Mouse (Mus musculus): ENCODE measurements around the gene Terb1. TPM values are rescaled to one million over a fixed set of nuclear protein-coding genes. Genes with fewer than 3 reads are reported as not detected.

Terb1 gene
- total RNA-seq, 2 experiments from 2014 or later = not detected

DNA sequence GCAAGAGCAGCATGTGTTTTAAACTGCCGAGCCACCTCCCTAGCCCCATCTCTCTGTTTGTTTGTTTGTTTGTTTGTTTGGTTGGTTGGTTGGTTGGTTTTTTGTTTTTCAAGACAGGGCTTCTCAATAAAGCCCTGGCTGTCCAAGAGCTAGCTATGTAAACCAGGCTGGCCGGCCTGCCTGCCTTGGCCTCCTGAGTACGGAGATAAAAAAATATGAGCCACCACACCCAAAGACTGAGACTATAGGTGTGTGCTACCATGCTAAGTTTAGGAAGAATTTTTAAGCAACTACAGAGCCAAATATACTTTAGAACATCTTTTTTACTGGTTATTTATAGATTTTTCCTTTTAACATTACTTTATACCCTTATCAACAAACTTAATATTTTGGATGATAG, 57.5 kb downstream of the Terb1 start:
- DNase-seq = no peak

DNA sequence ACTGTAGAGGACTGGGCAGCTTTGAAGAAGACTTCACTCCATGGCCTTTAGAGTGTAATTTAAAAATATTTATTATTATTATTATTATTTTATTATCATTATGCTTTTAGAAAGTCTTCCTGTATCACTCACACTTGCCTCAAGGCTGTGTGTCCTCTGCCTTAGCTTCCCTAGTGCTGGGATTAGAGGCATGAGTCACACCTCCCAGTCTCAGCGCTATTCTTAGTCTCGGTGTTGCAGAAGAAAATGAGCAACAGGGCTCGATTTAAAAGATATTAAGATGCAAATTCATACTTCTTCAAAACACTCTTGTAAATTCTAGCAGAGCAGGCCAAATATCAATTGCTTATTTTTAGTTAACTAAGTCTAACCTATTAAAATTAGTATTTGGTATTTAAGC, 60.9 kb downstream of the Terb1 start:
- DNase-seq = no peak

DNA sequence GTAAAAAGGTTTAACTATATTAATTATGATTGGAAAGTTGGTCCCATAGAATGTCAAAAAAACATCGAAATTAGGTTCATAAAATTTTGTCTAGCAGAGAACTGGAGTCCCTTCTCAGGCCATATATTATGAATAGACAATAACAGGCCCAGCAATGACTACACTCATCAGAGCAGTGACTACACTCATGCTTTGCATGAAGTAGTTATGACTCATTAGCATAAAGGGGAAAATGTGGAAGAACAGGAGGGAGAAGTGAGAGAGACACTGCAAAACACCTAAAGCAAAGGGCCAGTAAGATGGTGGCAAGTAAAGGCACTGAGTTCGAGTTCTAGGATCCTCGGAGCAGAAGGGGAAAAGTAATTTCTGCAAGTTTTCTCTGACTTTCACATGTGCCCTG, 63.7 kb downstream of the Terb1 start:
- no peak for DNase-seq

DNA sequence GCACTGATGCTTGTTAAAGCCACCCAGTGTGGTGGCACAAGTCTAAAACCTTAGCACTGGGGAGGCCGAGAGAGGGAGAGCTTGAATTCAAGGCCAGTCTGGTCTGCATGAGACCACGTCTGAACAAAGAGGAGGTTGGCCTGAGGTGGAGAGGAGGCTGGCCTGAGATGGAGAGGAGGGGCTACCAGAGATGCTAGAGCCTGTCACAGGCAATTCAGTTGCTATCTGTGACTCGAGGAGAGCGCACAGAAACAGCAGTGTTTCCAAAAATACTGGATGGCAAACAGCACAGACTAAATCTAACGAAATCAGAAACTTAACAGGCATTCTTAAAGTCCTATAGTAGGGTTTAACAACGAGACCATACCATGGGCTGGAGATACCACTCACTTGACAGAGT, 64.5 kb downstream of the Terb1 start:
- no peak for DNase-seq

DNA sequence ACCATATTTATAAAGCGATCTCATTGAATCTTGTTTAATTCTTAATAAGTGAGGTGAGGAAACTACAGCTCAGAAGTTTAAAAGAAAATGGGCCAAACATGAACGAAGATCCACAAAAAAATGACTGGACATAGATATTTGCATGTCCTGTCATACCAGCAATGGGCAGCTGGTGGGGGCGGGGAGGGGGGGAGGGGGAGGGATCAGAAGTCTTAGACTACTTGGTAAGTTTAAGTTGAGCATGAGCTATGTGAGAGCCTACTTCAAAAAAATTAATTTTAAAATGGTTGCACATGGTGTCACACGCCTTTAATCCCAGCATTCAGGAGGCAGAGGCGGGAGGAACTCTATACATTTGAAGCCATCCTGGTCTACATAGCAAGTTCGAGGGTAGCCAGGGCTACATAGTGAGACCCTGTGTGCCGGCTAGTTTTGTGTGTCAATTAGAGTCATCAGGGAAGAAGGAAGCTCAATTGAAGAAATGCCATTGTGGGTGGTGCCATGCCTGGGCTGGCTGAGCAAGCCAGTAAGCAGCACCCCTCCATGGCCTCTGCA, 66.5 kb downstream of the Terb1 start:
- DNase-seq = no peak

DNA sequence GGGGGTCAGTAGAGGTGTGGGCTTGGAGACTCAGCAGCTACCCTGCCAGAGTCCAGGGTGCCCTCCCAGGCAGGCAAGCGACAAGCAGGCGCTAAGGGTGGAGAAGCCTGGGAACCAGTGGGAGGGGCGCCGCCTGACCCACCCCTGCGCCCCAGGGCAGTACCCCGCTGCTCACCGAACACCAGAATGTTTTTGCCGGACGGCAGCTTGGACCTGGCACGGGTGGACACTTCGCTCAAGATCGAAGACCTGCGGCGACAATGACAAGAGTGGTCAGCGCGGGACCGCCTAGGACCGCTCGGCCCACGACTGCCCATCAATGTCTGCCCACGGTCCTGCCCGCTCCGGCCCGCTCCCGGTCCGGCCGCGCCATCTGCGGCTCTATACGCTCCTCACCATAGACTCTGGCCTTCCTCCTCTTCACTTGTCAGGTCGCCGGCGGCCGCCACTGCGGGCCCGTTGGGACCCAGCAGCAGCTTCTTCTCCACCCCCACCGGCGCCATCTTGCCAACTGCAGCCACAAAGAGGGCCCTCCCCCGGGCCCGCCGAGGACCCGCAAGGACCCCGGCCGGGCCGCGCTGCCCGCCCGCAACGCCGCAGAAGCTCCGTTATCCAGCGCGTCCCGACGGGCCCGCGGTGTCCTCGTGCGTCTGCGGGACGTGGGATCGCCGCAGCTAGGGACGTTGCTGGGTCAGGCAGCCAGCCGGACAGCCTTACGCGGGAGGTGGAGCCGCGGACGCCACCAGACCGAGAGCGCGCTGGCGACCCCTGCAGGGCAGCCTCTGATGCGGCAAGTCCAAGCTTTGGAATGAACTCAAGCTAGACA, 67.2 kb downstream of the Terb1 start, which contains the start of gene Dync1li2:
TSS of gene Dync1li2 (minus strand) at position 749 of the 826 bp plus-strand sequence.
- peak; percentile 92 to 97 for DNase-seq

DNA sequence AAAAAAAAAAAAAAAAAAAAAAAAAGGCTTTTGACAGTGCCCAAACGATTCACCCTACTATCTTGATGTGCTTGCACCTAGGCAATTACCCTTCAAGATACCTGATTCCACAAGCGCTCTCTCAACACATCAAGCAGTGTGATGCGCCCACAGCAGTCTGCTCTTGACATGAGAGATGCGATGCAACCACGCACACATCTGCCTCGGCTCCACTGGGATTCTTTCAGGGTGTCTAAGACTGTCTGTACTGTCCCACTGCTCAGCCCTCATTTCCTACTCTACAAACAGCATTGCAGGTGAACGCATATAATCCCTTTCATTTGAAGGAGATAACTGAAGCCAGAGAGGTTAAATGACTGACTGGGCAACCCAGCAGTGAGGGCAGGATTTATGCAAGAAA, 68.1 kb downstream of the Terb1 start:
- no peak for DNase-seq

DNA sequence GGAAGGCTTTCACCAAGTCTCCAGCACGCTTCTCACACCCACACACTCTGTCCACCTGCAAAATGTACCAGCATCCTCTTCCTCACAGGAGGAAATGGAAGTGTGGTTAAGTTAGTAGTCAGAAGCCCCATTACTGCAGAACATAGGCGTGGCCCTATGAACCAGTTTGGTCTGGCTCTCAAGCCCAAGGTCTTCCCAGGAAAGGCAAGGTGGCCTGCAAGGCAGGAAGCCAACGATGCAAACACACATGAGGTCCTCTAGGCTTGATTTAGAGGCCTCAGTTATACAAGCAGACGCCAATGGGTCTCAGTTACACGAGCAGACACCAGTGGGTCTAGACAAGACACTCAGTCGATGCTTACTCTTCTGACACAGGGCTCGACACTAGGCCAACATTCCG, 70.2 kb downstream of the Terb1 start:
- DNase-seq = no peak

DNA sequence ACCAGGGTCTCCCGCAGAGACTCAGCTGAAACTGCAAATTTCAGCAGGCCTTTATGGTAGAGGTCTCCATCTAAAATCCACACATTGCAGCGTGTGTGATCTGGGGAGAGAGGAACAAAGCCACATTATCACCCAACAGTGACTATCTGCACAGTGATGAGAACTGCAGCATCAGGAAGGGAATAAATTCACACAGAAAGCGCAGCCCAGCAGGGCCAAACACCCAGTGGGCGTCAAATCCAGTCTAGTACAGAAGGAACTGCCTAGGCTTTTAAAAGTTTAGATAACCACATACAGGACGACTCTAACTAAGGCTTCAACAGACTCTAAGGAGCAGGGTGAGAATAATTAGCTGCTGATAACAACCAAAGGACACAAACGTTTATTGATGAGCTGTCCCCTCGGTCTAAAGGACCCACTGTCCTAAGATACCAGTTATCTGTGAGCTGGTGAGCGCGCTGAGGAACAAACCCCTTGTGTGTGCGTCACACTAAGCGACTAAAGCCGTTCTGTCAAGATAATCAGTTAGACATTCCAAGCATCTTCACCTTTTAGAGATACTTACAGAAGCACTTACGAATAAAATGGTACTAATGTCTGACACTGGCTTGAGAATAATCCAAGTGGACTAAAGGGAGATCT, 72.1 kb downstream of the Terb1 start:
- DNase-seq = no peak

DNA sequence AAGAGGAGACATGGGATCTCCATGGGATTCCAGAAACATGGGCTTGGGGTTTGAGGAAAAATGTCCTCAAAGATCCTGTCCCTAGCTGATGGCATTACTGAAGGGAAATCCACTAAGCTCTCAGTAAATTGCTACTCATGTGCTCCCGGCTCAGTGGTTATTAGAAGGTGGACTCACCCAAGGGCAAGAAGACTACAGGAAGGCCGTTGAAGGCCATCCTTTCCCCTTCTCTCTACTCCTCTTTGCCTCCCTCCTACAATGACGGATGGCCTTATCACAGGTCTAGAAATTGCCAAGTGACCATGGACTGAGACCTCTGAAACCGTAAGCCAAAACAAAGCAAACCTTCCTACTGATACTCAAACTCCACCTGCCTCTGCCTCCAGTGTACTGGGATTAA, 73.1 kb downstream of the Terb1 start:
- DNase-seq = no peak

DNA sequence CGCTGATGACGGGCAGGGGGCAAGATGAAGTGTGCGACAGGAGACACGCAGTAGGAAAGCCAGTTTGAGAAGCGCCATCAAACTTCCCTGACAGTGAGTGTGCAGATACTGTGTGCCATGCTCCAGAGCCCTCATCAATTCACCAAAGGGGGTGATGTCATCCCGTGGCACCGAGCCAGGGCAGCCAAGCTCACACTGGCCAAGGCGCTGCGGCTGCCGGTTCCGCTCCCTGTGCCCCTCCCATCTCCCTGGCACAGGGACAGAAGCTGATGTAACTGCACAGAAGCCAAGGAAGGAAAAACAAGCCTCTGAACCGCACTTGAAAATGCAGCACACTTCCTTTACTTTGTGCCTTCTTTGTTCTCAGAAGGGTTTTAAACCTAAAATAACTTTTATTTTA, 73.7 kb downstream of the Terb1 start:
- peak; percentile 98 to 99 for DNase-seq

DNA sequence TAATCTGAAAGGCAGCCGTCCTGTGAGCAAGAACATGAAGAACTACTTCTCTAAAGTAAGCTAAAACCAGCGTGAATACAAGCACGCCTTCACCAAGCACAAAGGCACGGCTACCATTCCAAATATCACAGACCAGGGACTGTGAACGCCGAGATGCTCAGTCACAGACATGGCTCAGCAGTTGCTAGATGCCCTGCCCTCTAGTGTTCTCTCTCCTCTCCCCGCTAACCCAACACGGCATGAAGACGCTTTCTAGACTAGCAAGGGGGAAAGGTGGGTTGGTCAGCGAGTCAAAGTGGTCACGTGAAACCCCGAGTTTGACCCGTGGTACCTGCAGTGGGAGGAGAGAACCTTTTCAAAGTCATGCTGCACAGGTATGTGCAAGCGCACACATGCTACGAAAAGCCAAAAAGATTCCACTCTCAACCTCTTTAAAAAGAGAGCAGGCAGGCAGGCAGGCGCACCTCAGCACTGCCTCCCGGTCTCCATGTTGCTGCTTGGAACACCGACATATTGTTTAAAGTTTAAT, 74.8 kb downstream of the Terb1 start:
- no peak for DNase-seq

DNA sequence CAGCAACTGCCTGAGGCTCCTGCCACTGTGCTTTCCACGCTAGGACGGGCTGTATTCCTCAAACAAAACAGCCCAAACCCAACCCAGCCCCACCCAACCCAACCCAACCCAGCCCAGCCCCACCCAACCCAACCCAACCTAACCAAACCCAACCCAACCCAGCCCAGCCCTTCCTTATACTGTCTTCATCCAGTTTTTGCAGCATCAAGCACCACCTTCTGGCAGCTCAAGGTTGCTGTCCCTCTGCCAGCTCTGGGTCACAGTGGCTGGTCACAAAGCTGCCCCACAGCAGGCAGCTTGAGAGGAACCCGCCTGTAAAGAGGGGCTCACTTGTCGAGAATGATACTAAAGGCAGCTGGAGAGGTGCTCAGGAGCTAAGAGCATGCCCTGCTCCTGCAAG, 75.4 kb downstream of the Terb1 start:
- peak; percentile 36 to 37 for DNase-seq

DNA sequence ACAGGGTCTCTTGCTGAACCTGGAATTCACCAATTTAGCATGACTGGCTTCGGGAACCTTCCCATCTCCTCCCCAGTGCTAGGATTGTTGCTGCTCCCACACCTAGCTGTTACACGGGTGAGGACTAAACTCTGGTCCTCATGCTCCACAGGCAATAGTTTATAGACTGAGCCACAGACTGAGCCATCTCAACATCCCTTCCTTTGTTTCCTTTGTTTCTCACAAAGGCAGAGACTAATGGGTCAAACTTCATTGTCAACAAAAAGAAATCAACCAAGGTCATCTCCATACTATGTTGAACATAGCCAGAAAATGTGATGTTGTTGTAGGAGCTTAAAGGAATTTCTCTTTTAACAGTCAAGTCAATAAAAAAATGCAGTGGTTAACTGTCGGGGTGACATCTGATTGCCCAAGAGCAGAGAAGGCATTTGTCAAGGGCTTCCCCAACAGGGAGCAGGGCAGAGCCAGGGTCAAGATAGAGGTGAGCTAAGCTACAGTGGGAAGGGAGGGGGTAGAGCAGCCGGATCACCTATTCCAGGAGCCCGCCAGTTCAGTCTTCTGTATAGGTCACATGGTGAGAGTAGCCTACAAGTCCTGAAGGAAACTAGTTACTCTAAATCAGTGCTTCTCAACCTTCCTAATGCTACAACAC, 76.4 kb downstream of the Terb1 start:
- DNase-seq = no peak

DNA sequence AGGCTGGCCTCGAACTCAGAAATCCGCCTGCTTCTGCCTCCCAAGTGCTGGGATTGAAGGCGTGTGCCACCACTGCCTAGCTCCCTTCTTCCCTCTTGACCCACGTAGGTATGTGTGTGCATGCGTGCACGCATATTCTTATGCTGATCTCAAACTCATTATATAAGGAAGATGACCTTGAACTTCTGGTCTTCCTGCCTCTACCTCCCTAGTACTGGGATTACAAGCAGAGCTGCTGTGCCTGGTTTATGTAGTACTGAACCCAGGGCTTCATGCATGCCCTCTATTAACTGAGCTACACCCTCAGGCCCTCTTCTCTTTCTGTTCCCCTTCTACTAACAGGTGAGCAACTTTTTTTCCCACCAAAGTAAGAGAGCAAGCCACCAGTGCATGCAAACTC, 77.1 kb downstream of the Terb1 start:
- DNase-seq = no peak

DNA sequence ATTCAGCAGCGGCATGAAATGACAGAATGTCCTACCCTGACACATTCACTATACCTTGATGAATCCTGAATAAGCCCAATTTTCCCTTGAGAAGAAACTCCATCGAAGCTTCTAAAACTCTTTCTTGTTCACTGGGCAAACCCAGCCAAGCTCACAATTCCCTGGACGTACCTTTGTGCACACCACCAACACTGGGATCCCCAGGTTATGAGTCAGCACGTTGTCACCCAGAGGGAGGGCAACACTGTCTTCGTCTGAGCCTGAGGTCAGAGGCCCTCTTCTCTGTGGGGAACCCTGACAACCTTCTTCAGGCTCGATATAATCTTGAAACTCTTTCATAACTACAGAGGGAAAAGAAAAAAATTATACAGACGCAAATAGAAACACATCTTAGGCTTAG, 79.5 kb downstream of the Terb1 start:
- DNase-seq = no peak

DNA sequence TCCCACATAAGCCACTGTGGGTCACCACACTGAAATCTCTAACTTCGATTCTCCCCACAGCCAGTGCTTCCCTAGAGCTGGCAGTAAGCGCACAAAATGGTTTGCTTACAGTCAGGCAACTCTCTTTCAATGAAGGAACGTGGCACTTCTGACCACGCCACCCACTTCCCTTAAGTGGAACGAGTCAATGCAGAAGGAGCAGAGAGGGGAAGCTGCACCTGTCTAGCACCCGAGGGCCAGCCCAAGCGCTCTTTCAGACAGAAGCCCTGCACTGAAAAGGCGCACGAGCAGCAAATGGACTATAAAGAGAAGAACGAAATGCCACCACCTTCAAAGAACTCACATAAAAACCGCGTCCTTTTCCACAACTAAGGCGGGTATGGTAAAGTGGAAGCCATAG, 82.0 kb downstream of the Terb1 start:
- DNase-seq = no peak

DNA sequence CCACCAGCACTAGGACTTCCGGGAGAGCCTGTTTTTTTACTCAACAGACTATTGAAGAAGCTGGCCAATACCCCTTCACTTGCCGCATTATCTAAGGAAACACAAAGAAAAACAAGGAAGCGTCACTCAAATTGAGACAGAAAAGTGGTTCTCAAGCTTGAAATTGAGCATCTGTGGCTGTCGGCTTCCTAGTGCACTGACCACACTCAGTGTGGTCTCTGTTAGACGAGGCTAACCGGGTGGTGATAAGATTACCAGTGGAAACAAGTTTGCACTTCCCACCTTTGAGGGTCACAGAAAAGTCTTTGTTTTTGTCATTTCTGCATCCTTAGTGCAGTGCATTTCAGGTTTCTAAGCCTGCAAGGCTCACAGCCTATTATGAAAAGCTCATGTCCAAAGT, 87.4 kb downstream of the Terb1 start:
- DNase-seq = no peak

DNA sequence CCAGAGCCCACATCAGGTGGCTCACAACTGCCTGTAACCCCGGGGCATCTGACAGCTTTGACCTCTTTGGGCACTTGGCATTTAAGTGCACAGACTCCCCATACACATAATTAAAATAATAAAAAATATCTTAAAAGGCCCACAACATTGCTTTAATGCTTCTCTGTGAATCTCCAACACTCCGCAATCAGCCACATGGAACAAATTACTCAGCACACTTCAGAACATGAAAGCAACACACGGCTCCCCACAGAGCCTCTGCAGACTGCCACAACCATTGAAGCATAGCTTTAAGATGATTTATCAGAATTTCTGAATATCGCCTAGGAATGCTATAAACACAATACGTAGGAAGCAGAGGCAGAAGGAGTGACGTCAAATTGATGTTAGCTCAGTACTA, 93.7 kb downstream of the Terb1 start:
- DNase-seq = no peak

DNA sequence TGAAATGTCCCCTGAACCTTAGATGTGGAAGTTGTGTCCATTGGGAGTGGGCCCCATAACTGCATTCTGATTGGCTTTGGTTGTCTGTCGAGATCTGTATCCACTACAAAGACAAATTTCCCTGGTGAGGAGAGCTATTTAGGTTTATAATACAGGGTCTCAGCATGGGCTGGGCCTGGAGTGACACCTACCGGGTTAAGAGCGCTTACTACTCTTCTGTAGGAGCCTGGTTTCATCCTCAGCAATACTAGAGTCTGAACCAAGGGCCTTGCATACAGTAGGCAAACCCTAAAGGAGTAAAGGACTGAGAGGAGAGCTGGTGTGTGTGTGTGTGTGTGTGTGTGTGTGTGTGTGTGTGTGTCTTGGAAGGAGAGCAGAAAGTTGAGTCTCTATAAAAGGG, 95.5 kb downstream of the Terb1 start:
- DNase-seq = no peak

DNA sequence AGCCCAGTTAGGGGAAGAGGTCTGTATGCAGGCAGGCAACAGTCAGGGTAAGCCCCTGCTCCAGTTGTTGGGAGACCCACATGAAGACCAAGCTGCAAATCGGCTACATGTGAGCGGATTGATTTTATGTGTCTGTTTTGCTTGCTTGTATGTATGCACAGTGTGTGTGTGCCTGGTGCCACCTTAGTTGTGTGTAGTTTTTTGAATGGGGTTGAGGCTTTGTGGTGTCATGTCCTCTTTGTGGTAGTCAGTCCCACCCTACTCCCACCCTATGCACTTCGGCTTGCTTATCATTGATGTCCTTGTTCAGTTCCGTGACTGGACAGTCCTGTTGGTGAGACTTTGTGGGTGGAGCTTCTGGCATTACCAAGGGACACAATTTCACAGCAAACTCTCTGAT, 95.9 kb downstream of the Terb1 start:
- no peak for DNase-seq

DNA sequence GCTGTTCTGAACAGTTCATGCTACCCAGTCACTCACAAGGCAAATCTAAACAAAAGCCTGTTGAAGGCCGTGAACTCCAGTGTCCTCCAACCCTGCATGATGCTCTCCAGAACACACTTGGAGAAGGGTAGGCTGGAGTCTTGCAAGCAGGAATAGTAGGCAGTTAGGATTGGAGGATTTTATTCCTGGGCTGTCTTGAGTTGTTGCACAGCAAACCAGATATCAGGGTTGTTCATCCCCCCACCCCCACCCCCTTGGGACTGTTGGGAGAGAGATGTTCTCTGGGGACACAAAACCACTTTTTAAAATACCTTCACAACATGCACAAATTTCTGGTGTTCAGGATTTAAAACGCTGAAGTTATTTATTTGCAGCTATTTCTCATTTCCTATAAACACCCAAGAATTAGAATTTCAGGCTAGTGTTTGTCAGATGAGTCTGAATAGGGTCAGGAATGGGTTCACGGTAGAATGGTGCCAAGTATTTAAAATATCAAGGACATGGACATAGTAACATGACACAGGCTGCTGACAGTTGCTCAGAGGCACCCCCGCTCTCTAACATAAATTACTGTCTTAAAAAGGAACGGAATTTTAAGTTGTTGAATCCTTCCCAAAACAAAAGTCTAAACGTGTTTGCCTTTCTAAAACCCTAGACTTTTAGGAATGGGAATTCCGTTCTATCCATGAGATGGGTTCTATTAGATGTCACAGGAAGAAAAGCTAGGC, 96.7 kb downstream of the Terb1 start:
- DNase-seq = no peak

All from heart, adult 18-20 months (tissue).